Mouse (Mus musculus) testis, adult 2 months (tissue): ENCODE measurements around the gene Tbkbp1. TPM values are rescaled to one million over a fixed set of nuclear protein-coding genes. Genes with fewer than 3 reads are reported as not detected.

Experiments used
- H3K27ac ChIP-seq: fragments of 200-500 bp; 2 replicates; pipeline ENCODE4 v1.5.1; 2012; ENCODE audit warnings: low read depth, low read length; ENCODE audit not compliant: control insufficient read depth, insufficient read depth
- H3K27me3 ChIP-seq: fragments of 200-500 bp; 2 replicates; pipeline ENCODE4 v1.6.1; 2012; ENCODE audit warnings: mild to moderate bottlenecking, low read length, moderate library complexity; ENCODE audit not compliant: control insufficient read depth, insufficient read depth
- H3K36me3 ChIP-seq: fragments of 200-500 bp; 2 replicates; pipeline ENCODE4 v1.6.1; 2012; ENCODE audit warnings: mild to moderate bottlenecking, low read length; ENCODE audit not compliant: control insufficient read depth, insufficient read depth
- H3K4me1 ChIP-seq: fragments of 200-500 bp; 2 replicates; pipeline ENCODE4 v1.6.1; 2012; ENCODE audit warnings: low read length; ENCODE audit not compliant: control insufficient read depth, insufficient read depth
- H3K4me3 ChIP-seq: fragments of 200-500 bp; 2 replicates; pipeline ENCODE4 v1.5.1; 2012; ENCODE audit warnings: low read depth, mild to moderate bottlenecking, low read length, moderate library complexity, mixed read lengths; ENCODE audit not compliant: control insufficient read depth
- CTCF ChIP-seq: fragments of 200-500 bp; IDR thresholded peaks from 2 replicates; pipeline ENCODE4 v1.5.1; 2012; ENCODE audit warnings: low read depth, mild to moderate bottlenecking, inconsistent platforms, low read length, moderate library complexity; ENCODE audit not compliant: control insufficient read depth, insufficient read depth, insufficient replicate concordance
- POLR2A ChIP-seq: fragments of 200-500 bp; IDR thresholded peaks from 2 replicates; pipeline ENCODE4 v1.6.1; 2012; ENCODE audit warnings: low read depth, mild to moderate bottlenecking, inconsistent platforms, low read length, moderate library complexity; ENCODE audit not compliant: control insufficient read depth
- polyA plus RNA-seq: library from polyadenylated mRNA; depleted of rRNA; stranded (reverse); fragments of >200 nt; gene quantifications from 2 replicates; pipeline ENCODE4 v1.2.3, GENCODE M21; 2012

The Tbkbp1 gene
- polyA plus RNA-seq, 1 experiment = 2.7 TPM

- Histone ChIP-seq H3K4me3 (peak overlapping the region; percentile 62), H3K27ac (no peak overlapping the region), H3K27me3 (no peaks in the 10 kb centered on the region), H3K36me3 (no peaks in the 10 kb centered on the region), H3K4me1 (peaks cover 12% of the 10 kb centered on the region)
- TF ChIP-seq POLR2A (no peak), CTCF (no peak)
These were observed 23.6 kb downstream of the Tbkbp1 start for GRCm38 (mm10) chr11:97127470-97128223.

- TF ChIP-seq CTCF = no peak
- no peak for TF ChIP-seq POLR2A
- Histone ChIP-seq H3K4me3 (peak overlapping the region; percentile 62), H3K27me3 (no peaks in the 10 kb centered on the region), H3K4me1 (peaks cover 12% of the 10 kb centered on the region), H3K36me3 (no peaks in the 10 kb centered on the region), H3K27ac (no peak overlapping the region)
These were observed 24.4 kb downstream of the Tbkbp1 start for GRCm38 (mm10) chr11:97126645-97127468.

- H3K36me3 ChIP-seq = no peaks in the 10 kb centered on the region
- H3K27me3 ChIP-seq = no peaks in the 10 kb centered on the region
- TF ChIP-seq CTCF = no peak
- no peak for TF ChIP-seq POLR2A
- no peak overlapping the region for H3K27ac ChIP-seq
- no peak overlapping the region for H3K4me3 ChIP-seq
- H3K4me1 ChIP-seq = peaks cover 17% of the 10 kb centered on the region
These were observed 26.8 kb downstream of the Tbkbp1 start for GRCm38 (mm10) chr11:97124266-97125036.

GRCm38 (mm10) chr11:97123282-97123890 is 27.9 kb downstream of the Tbkbp1 start:
- Histone ChIP-seq H3K4me3 (no peak overlapping the region), H3K4me1 (peaks cover 17% of the 10 kb centered on the region), H3K36me3 (no peaks in the 10 kb centered on the region), H3K27ac (no peak overlapping the region), H3K27me3 (no peaks in the 10 kb centered on the region)
- no peak for TF ChIP-seq POLR2A
- TF ChIP-seq CTCF = no peak

GRCm38 (mm10) chr11:97120641-97121040 is 30.7 kb downstream of the Tbkbp1 start:
- Histone ChIP-seq H3K27me3 (no peaks in the 10 kb centered on the region), H3K36me3 (no peaks in the 10 kb centered on the region), H3K4me1 (peaks cover 5% of the 10 kb centered on the region), H3K4me3 (no peak overlapping the region), H3K27ac (no peak overlapping the region)
- no peak for TF ChIP-seq CTCF
- TF ChIP-seq POLR2A = no peak

GRCm38 (mm10) chr11:97120221-97120620 is 31.1 kb downstream of the Tbkbp1 start:
- no peaks in the 10 kb centered on the region for H3K36me3 ChIP-seq
- H3K27me3 ChIP-seq = no peaks in the 10 kb centered on the region
- H3K4me3 ChIP-seq = no peak overlapping the region
- TF ChIP-seq POLR2A (no peak), CTCF (no peak)
- H3K4me1 ChIP-seq = peaks cover 5% of the 10 kb centered on the region
- no peak overlapping the region for H3K27ac ChIP-seq
